Mouse (Mus musculus) CH12.LX (cell line): Measurements from ENCODE around the gene Mdga1. TPM values are rescaled to one million over a fixed set of nuclear protein-coding genes. Genes with fewer than 3 reads are reported as not detected.

Experiments
- DNase-seq: peaks from one replicate; pipeline ENCODE4 v3.0.0-alpha.2; 2013; ENCODE audit errors: extremely low read depth
- H3K27ac ChIP-seq: 2 replicates; pipeline ENCODE4 v1.5.1; 2012; ENCODE audit warnings: low read depth, mild to moderate bottlenecking, control low read depth, moderate library complexity; ENCODE audit not compliant: insufficient read depth
- H3K27me3 ChIP-seq: replicated peaks from 2 replicates; pipeline ENCODE3; 2012; ENCODE audit warnings: inconsistent platforms
- H3K36me3 ChIP-seq, 2 experiments: replicated peaks in 1 of 2; 2 replicates each; pipeline versions ENCODE3 to v1.6.1; 2012; ENCODE audit warnings: inconsistent platforms in 1 of 2, low read length in 1 of 2, mild to moderate bottlenecking in 1 of 2, mixed read lengths in 1 of 2, moderate library complexity in 1 of 2; ENCODE audit not compliant: control insufficient read depth in 1 of 2, insufficient read depth in 1 of 2
- H3K4me1 ChIP-seq, 2 experiments: 2 replicates each; pipeline ENCODE4 v1.6.1; 2012; ENCODE audit warnings: inconsistent platforms in 1 of 2, moderate library complexity in 1 of 2; ENCODE audit not compliant: insufficient read depth in 2 of 2, control insufficient read depth in 1 of 2
- H3K4me2 ChIP-seq: 2 replicates; pipeline ENCODE4 v1.6.1; 2012; ENCODE audit warnings: low read depth, mild to moderate bottlenecking, control low read depth; ENCODE audit not compliant: poor library complexity, insufficient read depth, severe bottlenecking
- H3K4me3 ChIP-seq, 3 experiments: fragments of 150-350 bp in 1 of 3; sonication (generic) in 1 of 3; replicated peaks in 1 of 3; 2 replicates each; pipeline versions ENCODE3 to v1.5.1; 2011 to 2012; ENCODE audit warnings: low read depth in 2 of 3, low read length in 2 of 3, mild to moderate bottlenecking in 2 of 3, moderate library complexity in 2 of 3, control low read depth in 1 of 3, improper control_type of control experiment in 1 of 3, inconsistent platforms in 1 of 3, mixed read lengths in 1 of 3; ENCODE audit not compliant: poor library complexity in 1 of 3
- H3K79me2 ChIP-seq: replicated peaks from 2 replicates; pipeline ENCODE4 v1.6.1; 2012; ENCODE audit warnings: mild to moderate bottlenecking, moderate library complexity; ENCODE audit not compliant: control insufficient read depth, poor library complexity, insufficient read depth, severe bottlenecking; ENCODE audit errors: extremely low read depth
- H3K9ac ChIP-seq: 2 replicates; pipeline ENCODE4 v1.6.1; 2012; ENCODE audit warnings: low read depth, mild to moderate bottlenecking, control low read depth, moderate library complexity; ENCODE audit not compliant: insufficient read depth
- H3K9me3 ChIP-seq: replicated peaks from 2 replicates; pipeline ENCODE3; 2012; ENCODE audit warnings: low read length, inconsistent platforms, mixed read lengths
- BHLHE40 ChIP-seq: IDR thresholded peaks from 2 replicates; pipeline ENCODE4 v1.6.1; 2011; ENCODE audit warnings: mild to moderate bottlenecking, low read depth, low read length, improper control_type of control experiment
- CHD2 ChIP-seq: IDR thresholded peaks from 2 replicates; pipeline ENCODE4 v1.6.1; 2011; ENCODE audit warnings: low read length, improper control_type of control experiment
- CTCF ChIP-seq, 2 experiments: IDR thresholded peaks in 1 of 2; conservative IDR thresholded peaks in 1 of 2; 2 replicates each; pipeline ENCODE4 v1.5.1; 2011 to 2012; ENCODE audit warnings: low read depth in 2 of 2, low read length in 2 of 2, improper control_type of control experiment in 1 of 2, inconsistent platforms in 1 of 2, mild to moderate bottlenecking in 1 of 2, moderate library complexity in 1 of 2
- E2F4 ChIP-seq: IDR thresholded peaks from 2 replicates; pipeline ENCODE4 v1.6.1; 2011; ENCODE audit warnings: low read depth, low read length, improper control_type of control experiment; ENCODE audit not compliant: insufficient replicate concordance
- ELF1 ChIP-seq: IDR thresholded peaks from 2 replicates; pipeline ENCODE4 v1.6.1; 2014; ENCODE audit warnings: low read depth, mild to moderate bottlenecking, inconsistent platforms, low read length, improper control_type of control experiment
- EP300 ChIP-seq: IDR thresholded peaks from 2 replicates; pipeline ENCODE4 v1.6.1; 2011; ENCODE audit warnings: low read length, improper control_type of control experiment
- GABPA ChIP-seq: IDR thresholded peaks from 2 replicates; pipeline ENCODE4 v1.6.1; 2012; ENCODE audit warnings: low read depth, low read length, improper control_type of control experiment, inconsistent platforms; ENCODE audit not compliant: insufficient replicate concordance
- IRF4 ChIP-seq: IDR thresholded peaks from 2 replicates; pipeline ENCODE4 v1.6.1; 2014; ENCODE audit warnings: low read depth, mild to moderate bottlenecking, inconsistent platforms, low read length, improper control_type of control experiment
- JUND ChIP-seq: conservative IDR thresholded peaks from 2 replicates; pipeline ENCODE4 v1.6.1; 2011; ENCODE audit warnings: low read depth, low read length, improper control_type of control experiment
- KAT2A ChIP-seq: IDR thresholded peaks from 2 replicates; pipeline ENCODE4 v1.6.1; 2012; ENCODE audit warnings: low read length, improper control_type of control experiment, inconsistent platforms; ENCODE audit not compliant: insufficient replicate concordance
- MAFK ChIP-seq: IDR thresholded peaks from 2 replicates; pipeline ENCODE4 v1.6.1; 2011; ENCODE audit warnings: low read length, improper control_type of control experiment; ENCODE audit not compliant: insufficient replicate concordance
- MAX ChIP-seq: IDR thresholded peaks from 2 replicates; pipeline ENCODE4 v1.6.1; 2011; ENCODE audit warnings: low read length, improper control_type of control experiment
- MXI1 ChIP-seq: IDR thresholded peaks from 2 replicates; pipeline ENCODE4 v1.6.1; 2011; ENCODE audit warnings: mild to moderate bottlenecking, low read depth, low read length, improper control_type of control experiment
- MYC ChIP-seq: IDR thresholded peaks from 2 replicates; pipeline ENCODE4 v1.6.1; 2011; ENCODE audit warnings: low read depth, mild to moderate bottlenecking, improper control_type of control experiment, low read length
- NELFE ChIP-seq: IDR thresholded peaks from 2 replicates; pipeline ENCODE4 v1.6.1; 2011; ENCODE audit warnings: low read depth, low read length, improper control_type of control experiment
- PAX5 ChIP-seq: IDR thresholded peaks from 2 replicates; pipeline ENCODE4 v1.6.1; 2012; ENCODE audit warnings: low read length, inconsistent platforms, mixed read lengths
- POLR2AphosphoS2 ChIP-seq: IDR thresholded peaks from 2 replicates; pipeline ENCODE4 v1.6.1; 2011; ENCODE audit warnings: low read depth, low read length, improper control_type of control experiment
- RAD21 ChIP-seq: IDR thresholded peaks from 2 replicates; pipeline ENCODE4 v1.6.1; 2011; ENCODE audit warnings: low read depth, mild to moderate bottlenecking, low read length, improper control_type of control experiment, moderate library complexity
- RCOR1 ChIP-seq: conservative IDR thresholded peaks from 2 replicates; pipeline ENCODE4 v1.6.1; 2012; ENCODE audit warnings: low read depth, mild to moderate bottlenecking, inconsistent platforms, low read length, improper control_type of control experiment
- TCF12 ChIP-seq: IDR thresholded peaks from 2 replicates; pipeline ENCODE4 v1.6.1; 2014; ENCODE audit warnings: low read depth, mild to moderate bottlenecking, inconsistent platforms, low read length, improper control_type of control experiment
- UBTF ChIP-seq: IDR thresholded peaks from 2 replicates; pipeline ENCODE4 v1.6.1; 2012; ENCODE audit warnings: low read depth, mild to moderate bottlenecking, inconsistent platforms, low read length, improper control_type of control experiment, moderate library complexity
- USF2 ChIP-seq: conservative IDR thresholded peaks from 2 replicates; pipeline ENCODE4 v1.6.1; 2011; ENCODE audit warnings: low read depth, low read length, improper control_type of control experiment
- ZC3H11A ChIP-seq: IDR thresholded peaks from 2 replicates; pipeline ENCODE4 v1.6.1; 2012; ENCODE audit warnings: low read depth, mild to moderate bottlenecking, inconsistent platforms, low read length, improper control_type of control experiment
- dilution Hi-C: fragments of 300-500 bp; cut with MboI; formaldehyde crosslinking; loops from 2 replicates; pipeline ENCODE4 v1.14.3; 2020; ENCODE audit warnings: low sequenced_read_pairs; ENCODE audit not compliant: extremely low pct_unique_long_range_greater_than_20kb, extremely low pct_ligation_motif_present
- in situ Hi-C: fragments of 300-500 bp; cut with MboI; formaldehyde crosslinking; loops from 3 replicates; pipeline ENCODE4 v1.14.3; 2019; ENCODE audit warnings: low sequenced_read_pairs, low pct_ligation_motif_present, low pct_unique_long_range_greater_than_20kb, mixed read lengths
- polyA plus RNA-seq: library from polyadenylated mRNA; unstranded; fragments of >175 nt; gene quantifications from 2 replicates; pipeline ENCODE4 v1.2.1, GENCODE M21; 2012; ENCODE audit warnings: low read depth; ENCODE audit not compliant: insufficient read length
- total RNA-seq, 2 experiments: library from RNA; depleted of rRNA; stranded (reverse); fragments of 300-350 nt in 1 of 2; fragments of >200 nt in 1 of 2; gene quantifications; 2 replicates each; pipeline ENCODE4 v1.2.3; 2012 to 2014

Mdga1 gene
- total and polyA plus RNA-seq, 3 experiments = 0.29 to 0.39 (median 0.38) TPM

DNA sequence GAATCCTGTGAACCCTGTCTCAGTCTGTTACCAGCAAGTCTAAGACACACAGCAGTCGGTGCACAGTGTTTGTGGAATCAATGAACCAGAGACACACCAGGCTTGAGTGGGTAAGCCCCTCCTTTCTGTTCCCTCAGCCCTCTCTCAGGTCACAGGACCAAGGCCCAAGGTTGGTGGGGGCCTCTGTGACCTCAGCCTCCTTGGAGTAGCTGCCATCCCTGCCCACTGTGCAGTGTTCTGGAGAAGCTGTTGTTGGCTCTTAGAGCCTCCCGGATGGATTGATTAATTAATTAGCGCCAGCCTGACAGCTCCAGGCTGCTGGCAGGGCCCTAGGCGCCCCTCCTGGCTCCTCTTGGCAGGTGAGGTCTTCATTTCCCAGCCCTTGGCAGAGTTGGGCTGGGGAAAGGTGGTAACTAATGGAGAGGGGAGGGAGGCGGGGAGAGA is 22.6 kb downstream of the Mdga1 start:
- in situ Hi-C loops = no loop called here

DNA sequence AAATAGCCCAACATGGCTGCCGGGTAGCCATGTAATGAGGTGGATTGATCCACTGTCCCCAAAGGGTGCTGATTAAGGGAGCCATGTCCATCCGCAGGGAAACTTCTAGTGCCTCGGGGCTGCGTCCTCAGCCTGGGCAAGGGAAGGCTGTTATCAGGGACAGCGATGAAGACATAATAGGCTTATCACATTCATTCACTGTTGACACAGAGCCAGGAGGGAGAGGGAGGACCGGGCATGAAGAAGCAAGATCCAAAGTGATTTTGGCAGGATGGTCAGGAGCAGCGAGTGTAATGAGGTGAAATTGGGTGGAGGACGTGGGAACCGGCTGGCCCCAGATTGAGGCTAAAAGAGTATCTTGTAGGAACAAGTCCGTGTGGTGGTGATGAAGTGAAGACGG is 25.5 kb downstream of the Mdga1 start:
- dilution Hi-C loops (no loop called here), in situ Hi-C loops (no loop called here)
- Histone ChIP-seq H3K27ac (no peak overlapping the region), H3K9me3 (no peaks in the 10 kb centered on the region), H3K4me2 (no peak overlapping the region), H3K79me2 (no peaks in the 10 kb centered on the region), H3K27me3 (no peaks in the 10 kb centered on the region), H3K36me3 (no peaks in the 10 kb centered on the region), H3K4me3 (no peak overlapping the region), H3K4me1 (peaks cover 0 to 4% of the 10 kb centered on the region in 2 experiments; a peak in 2 of 4 replicates), H3K9ac (no peak overlapping the region)
- TF ChIP-seq EP300 = no peak
- TF ChIP-seq JUND = no peak
- TF ChIP-seq RCOR1 = no peak
- no peak for TF ChIP-seq CHD2
- TF ChIP-seq IRF4 = no peak
- TF ChIP-seq USF2 = no peak
- no peak for TF ChIP-seq KAT2A
- TF ChIP-seq PAX5 = no peak
- TF ChIP-seq ELF1 = no peak
- TF ChIP-seq NELFE = no peak
- TF ChIP-seq ZC3H11A = no peak
- TF ChIP-seq BHLHE40 = no peak
- TF ChIP-seq MAFK = no peak
- no peak for TF ChIP-seq TCF12
- no peak for DNase-seq

More for the DNA sequence above, 22.6 kb downstream of the Mdga1 start:
- no peak overlapping the region for H3K4me2 ChIP-seq
- no peaks in the 10 kb centered on the region for H3K9me3 ChIP-seq
- no peaks in the 10 kb centered on the region for H3K27me3 ChIP-seq
- H3K27ac ChIP-seq = no peak overlapping the region
- no peak overlapping the region for H3K9ac ChIP-seq
- no peak for TF ChIP-seq CTCF (conservative IDR thresholded peaks at IDR 0.05 in 1 of 2, IDR thresholded peaks at IDR 0.05 in 1 of 2; ENCODE audit: low read depth in 2 of 2, low read length in 2 of 2)
- no peak for TF ChIP-seq RCOR1
- no peak for TF ChIP-seq KAT2A
- TF ChIP-seq GABPA = no peak
- TF ChIP-seq MXI1 = no peak
- no peak for TF ChIP-seq POLR2AphosphoS2
- TF ChIP-seq ELF1 = no peak
- TF ChIP-seq ZC3H11A = no peak
- TF ChIP-seq UBTF = no peak
- no peak for TF ChIP-seq MAX
- TF ChIP-seq E2F4 = no peak
- no peak for TF ChIP-seq RAD21
- no peak for TF ChIP-seq MYC
- peaks cover 0 to 3% of the 10 kb centered on the region in 2 experiments; a peak in 2 of 4 replicates for H3K4me1 ChIP-seq
- H3K79me2 ChIP-seq = no peaks in the 10 kb centered on the region
- no peak overlapping the region for H3K4me3 ChIP-seq
- H3K36me3 ChIP-seq = no peaks in the 10 kb centered on the region
- dilution Hi-C loops = no loop called here
- no peak for DNase-seq
